Mouse (Mus musculus) midbrain, embryonic 13.5 days (tissue): Measurements from ENCODE around the gene Hmg20a. TPM values are rescaled to one million over a fixed set of nuclear protein-coding genes. Genes with fewer than 3 reads are reported as not detected.

Source experiments
- polyA plus RNA-seq: library from polyadenylated mRNA; unstranded; fragments of >200 nt; fragmentation: Nextera tagmentation; extraction: Ambion mirVana; gene quantifications from 2 replicates; pipeline ENCODE4 v1.2.1, GENCODE M21; 2015

The Hmg20a gene
- polyA plus RNA-seq, 1 experiment from 2014 or later, result 88.1 TPM

Other genes with a start within 250 kb of the Hmg20a start
- gene Peak1, start 542 bp upstream of the Hmg20a start, polyA plus RNA-seq, result 2.5 and 3.4 TPM in 2 replicates